Mouse (Mus musculus): ENCODE results near the gene 3110070M22Rik. TPM values are rescaled to one million over a fixed set of nuclear protein-coding genes. Genes with fewer than 3 reads are reported as not detected.
"Not testable (repeated sequence)": the region's sequence is repeated elsewhere in the genome, so short reads cannot be mapped to it uniquely, and the experiment has no call there.

The 3110070M22Rik gene
- polyA plus RNA-seq (2015; fragmentation: Nextera tagmentation; extraction: Ambion mirVana) = 0.68 and 1.1 TPM in 2 replicates

DNA sequence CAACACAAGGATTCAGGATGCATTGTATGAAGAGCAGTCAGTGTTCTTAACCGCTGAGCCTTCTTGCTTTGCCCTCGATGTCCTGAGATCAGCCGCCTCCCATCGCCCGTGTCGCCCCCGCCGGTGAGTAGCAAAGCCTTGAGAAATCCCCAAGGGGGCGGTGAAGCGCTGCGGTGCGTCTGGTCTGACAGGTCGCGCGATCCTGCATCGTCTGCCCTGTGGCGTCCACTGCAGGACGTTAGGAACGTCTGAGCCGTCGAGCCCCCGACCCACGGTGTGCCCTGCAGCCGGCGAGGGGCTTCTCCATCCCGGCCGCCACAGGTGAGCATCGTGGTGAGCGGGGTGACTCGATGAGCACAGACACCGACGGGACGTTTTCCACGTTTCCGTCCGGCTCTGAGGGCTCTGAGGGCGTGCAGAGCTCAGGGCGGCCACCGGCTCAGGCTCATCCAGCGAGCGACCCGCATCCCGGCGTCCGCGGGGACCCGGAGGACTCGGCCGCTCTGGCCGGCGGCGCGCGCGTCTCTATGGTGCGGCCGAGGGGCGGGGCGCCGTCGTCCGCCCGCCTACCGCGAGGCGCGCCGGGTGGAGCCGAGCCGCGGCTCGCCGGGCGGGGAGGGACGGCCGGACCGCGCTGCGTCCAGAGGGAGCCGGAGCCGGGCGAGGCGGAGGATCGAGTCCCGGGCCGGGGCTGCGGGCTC lies at the start of gene 3110070M22Rik, which contains the start of gene Tmem267:
3110070M22Rik (minus strand) TSS at position 504 of the 701 bp plus-strand sequence.
Tmem267 (plus strand) TSS at position 160 of the 701 bp plus-strand sequence.
- Histone ChIP-seq H3K9ac (peak within 1 kb of the TSS; percentile 34), H3K4me3 (no peak within 1 kb of the TSS), H3K27me3 (no peaks in the 10 kb centered on the region), H3K27ac (peak within 1 kb of the TSS; percentile 48), H3K36me3 (peaks cover 23% of the 10 kb centered on the region), H3K9me3 (replicated peaks) (peaks cover 18% of the 10 kb centered on the region), H3K4me2 (peak within 1 kb of the TSS; percentile 54), H3K4me1 (replicated peaks) (no peaks in the 10 kb centered on the region)
- ATAC-seq (replicated peaks; ENCODE audit: insufficient number of reproducible peaks, insufficient read depth, low FRiP score, low read depth) = no peak
- 76% methylated on average over 87 of the region's 87 CpGs for WGBS

DNA sequence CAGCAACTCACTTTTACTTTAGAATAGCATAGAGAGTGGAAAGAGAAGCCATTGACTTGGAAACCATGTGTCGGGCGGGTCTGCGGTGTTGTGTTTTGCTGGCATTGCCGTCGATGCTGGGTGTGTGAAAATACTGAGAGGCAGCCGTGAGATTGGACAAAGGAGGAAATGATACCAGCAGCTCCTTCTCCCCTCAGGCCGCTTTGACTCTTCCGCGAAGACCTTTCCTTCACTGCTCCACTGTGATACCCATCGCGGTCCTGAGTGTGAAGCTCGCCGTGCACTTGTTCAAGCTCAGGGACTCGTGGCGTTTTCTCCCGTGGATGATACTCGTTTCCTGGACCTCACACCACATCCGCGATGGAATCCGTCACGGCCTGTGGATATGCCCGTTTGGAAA lies 6.8 kb upstream of the 3110070M22Rik start:
- H3K4me3 ChIP-seq; H3K27ac ChIP-seq; H3K4me1 ChIP-seq (replicated peaks); H3K4me2 ChIP-seq; H3K9ac ChIP-seq; H3K36me3 ChIP-seq; H3K27me3 ChIP-seq: not testable (repeated sequence)
- peaks cover 21% of the 10 kb centered on the region for H3K9me3 ChIP-seq (replicated peaks)
- 92% methylated on average over 13 of the region's 22 CpGs for WGBS
- ATAC-seq (replicated peaks; ENCODE audit: insufficient number of reproducible peaks, insufficient read depth, low FRiP score, low read depth) = peak; percentile 13

DNA sequence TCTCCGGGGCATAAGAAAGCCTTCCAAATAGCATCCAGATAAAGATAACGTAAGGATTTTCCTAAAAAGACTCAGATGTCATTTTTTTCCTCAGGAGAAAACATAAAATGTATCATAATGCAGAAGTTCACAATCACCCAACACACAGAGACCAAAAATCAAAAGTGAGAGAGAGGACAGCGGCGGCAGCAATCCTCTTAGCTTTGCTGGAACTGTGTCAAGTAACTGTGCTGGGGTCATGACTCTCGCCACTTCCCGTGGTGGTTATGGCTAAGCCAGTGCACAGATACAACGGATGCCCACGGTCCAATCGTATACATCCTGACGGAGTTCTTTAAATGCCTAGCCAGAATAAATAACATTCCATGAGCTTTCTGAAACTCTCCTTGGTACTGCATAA lies 3.9 kb upstream of the 3110070M22Rik start:
- not testable (repeated sequence) for H3K9ac ChIP-seq; H3K36me3 ChIP-seq; ATAC-seq (replicated peaks; ENCODE audit: insufficient number of reproducible peaks, insufficient read depth, low FRiP score, low read depth); H3K4me3 ChIP-seq; H3K4me1 ChIP-seq (replicated peaks); H3K27me3 ChIP-seq; H3K27ac ChIP-seq; H3K4me2 ChIP-seq
- WGBS = 87% methylated on average over 10 of the region's 10 CpGs
- peaks cover 22% of the 10 kb centered on the region for H3K9me3 ChIP-seq (replicated peaks)

DNA sequence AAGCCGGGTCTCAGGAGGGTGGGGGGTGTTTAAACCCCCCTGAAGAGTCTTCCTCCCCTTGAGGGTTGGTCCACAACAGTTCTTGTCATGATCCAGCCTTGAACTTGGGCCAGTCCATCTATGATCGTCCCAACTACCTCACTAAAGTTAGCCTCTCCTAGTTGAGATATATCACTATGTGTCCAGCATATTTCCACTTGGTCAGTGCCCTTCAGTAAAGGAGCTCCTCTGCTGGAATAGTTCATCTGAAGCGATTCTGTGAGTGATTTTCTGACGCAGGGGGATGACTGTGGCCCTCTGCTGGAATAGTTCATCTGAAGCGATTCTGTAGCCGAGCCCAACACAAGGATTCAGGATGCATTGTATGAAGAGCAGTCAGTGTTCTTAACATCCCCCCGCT lies 829 bp downstream of the 3110070M22Rik start:
- ATAC-seq (replicated peaks; ENCODE audit: insufficient number of reproducible peaks, insufficient read depth, low FRiP score, low read depth) = no peak
- Histone ChIP-seq H3K9ac (no peak overlapping the region), H3K4me2 (peak overlapping the region; percentile 54), H3K4me3 (no peak overlapping the region), H3K9me3 (replicated peaks) (peaks cover 18% of the 10 kb centered on the region), H3K36me3 (peaks cover 23% of the 10 kb centered on the region), H3K27me3 (no peaks in the 10 kb centered on the region), H3K27ac (no peak overlapping the region), H3K4me1 (replicated peaks) (no peaks in the 10 kb centered on the region)
- 59% methylated on average over 7 of the region's 7 CpGs for WGBS

DNA sequence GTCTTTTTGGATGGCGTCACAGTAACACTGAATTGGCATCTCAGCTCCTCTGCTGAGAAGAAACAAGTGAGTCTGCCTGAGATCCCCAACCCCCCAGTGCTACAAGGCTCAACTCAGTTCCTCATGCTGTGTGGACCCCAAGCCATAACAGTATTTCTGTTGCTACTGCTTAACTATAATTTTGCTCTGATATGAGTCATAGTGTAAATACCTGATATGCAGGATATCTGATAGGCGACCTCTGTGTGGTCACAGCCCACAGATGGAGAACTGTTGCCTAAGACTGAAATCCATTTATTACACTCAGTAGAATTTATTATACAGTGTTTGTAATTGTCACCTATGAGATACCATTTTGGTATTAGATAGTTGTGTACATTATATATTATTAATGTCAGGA lies 10.4 kb downstream of the 3110070M22Rik start:
- Histone ChIP-seq H3K4me2 (no peak overlapping the region), H3K9ac (no peak overlapping the region), H3K27ac (no peak overlapping the region), H3K36me3 (peaks cover 59% of the 10 kb centered on the region), H3K9me3 (replicated peaks) (no peaks in the 10 kb centered on the region), H3K4me1 (replicated peaks) (no peaks in the 10 kb centered on the region), H3K27me3 (no peaks in the 10 kb centered on the region), H3K4me3 (no peak overlapping the region)
- WGBS = 82% methylated on average over 2 of the region's 2 CpGs
- ATAC-seq (replicated peaks; ENCODE audit: insufficient number of reproducible peaks, insufficient read depth, low FRiP score, low read depth) = no peak

DNA sequence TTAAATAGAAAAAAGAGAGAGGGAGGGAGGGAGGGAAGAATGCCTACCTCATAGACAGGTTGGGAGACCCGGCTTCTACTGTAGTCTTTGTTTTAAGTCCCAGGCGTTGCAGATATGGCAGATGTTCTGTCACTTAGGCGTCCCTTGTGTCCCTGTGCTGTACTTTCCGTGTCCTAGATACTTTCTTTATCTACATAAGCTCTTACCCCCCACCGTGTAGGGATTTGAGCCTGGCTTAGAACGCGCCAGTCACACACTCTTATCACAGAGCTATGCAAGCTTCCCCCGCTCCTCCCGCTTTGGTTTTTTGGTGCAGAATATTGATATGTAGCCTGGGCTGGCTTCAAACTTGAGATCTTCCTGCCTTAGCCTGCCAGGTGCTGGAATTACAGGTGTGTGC lies 11.6 kb downstream of the 3110070M22Rik start:
- no peaks in the 10 kb centered on the region for H3K9me3 ChIP-seq (replicated peaks)
- WGBS = 45% methylated on average over 9 of the region's 9 CpGs
- no peaks in the 10 kb centered on the region for H3K4me1 ChIP-seq (replicated peaks)
- H3K9ac ChIP-seq = no peak overlapping the region
- no peak overlapping the region for H3K4me2 ChIP-seq
- no peaks in the 10 kb centered on the region for H3K27me3 ChIP-seq
- H3K27ac ChIP-seq = no peak overlapping the region
- H3K36me3 ChIP-seq = peaks cover 68% of the 10 kb centered on the region
- H3K4me3 ChIP-seq = no peak overlapping the region
- ATAC-seq (replicated peaks; ENCODE audit: insufficient number of reproducible peaks, insufficient read depth, low FRiP score, low read depth) = no peak

DNA sequence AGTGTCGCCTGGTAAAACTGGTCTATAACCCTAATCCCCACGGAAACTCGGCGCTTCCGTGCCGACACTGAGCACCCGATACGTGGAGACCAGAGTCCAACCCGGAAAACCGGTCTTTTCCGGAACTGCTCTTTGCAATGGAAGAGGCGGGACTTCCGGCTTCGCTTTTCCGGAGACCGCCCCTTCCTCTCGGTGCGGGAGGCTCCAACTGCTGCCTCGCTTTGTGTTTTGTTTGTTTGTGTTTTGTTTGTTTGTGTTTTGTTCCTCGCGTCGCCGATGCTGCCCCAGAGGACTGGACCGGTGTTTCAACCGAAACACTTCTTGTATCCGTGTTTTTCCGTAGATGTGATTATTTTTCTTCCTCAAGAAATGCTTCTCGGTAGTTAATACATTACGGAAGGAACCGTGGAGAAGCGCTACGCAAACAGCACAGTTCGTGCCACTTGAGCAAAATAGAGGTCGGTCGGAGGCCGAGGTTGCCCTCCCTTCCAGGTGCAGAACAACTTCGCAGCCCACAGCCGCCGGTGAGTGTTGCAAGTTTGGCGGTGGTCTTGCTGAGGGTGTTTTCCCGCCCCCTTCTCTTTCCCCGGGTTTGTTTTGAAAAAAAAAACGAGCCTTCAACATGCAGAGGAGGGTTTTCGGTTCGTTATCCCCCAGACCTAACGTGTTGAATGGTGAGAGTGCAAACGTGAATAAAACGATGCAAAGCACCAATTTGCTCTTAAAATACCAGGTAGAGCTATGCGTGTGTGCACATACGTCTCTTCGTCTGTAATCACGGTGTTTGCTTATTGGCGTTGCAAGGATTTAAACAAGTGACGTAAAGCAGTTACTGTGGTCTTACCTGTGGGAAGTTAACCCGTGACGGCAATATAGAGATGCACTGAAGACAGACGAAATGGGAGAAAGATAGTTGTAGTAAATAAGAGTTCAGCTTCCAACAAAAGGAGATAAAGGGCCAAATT lies 25.3 kb downstream of the 3110070M22Rik start, which contains the start of gene 4833420G17Rik:
4833420G17Rik (plus strand) TSS at position 173 of the 965 bp plus-strand sequence.
- Histone ChIP-seq H3K4me2 (peak within 1 kb of the TSS; percentile 72), H3K27ac (peak within 1 kb of the TSS; percentile 75)
- 8% methylated on average over 57 of the region's 57 CpGs for WGBS

DNA sequence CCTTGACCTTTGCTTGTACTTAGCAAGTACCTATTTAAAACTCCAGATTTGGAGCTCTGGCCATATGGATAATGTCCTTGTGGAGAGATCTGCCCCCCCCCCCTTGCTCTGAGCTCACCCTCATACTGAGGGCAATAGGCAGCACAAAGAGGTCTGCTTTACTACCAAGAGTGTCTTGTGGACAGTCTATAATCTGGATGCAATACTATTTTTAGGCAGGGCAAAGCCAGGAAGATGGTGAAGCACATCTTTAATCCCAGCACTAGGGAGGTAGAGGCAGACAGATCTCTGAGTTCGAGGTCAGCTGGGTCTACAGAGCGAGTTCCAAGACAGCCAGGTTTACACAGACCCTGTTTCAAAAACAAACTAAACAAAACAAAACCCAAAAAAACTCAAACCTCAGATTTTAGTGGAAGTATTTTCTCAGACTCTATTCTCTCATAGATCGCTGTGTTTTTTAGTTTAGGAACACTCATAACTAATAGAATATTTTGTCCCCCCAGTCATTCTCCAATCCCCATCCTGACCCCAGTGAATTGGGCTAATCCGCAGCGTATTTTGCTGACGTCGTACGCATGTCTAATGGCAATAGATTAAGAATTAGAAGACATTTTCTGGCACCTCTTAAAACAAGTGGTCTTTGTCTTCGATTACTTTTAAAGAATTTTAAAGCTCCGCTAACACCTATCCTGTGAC lies 26.1 kb downstream of the 3110070M22Rik start:
- H3K9me3 ChIP-seq (replicated peaks) = no peaks in the 10 kb centered on the region
- peak overlapping the region; percentile 75 for H3K27ac ChIP-seq
- no peaks in the 10 kb centered on the region for H3K27me3 ChIP-seq
- H3K4me1 ChIP-seq (replicated peaks) = peaks cover 12% of the 10 kb centered on the region
- peak overlapping the region; percentile 61 for H3K4me2 ChIP-seq
- peak overlapping the region; percentile 74 for H3K4me3 ChIP-seq
- H3K9ac ChIP-seq = peak overlapping the region; percentile 69
- 10% methylated on average over 10 of the region's 10 CpGs for WGBS
- peaks cover 26% of the 10 kb centered on the region for H3K36me3 ChIP-seq
- ATAC-seq (replicated peaks; ENCODE audit: insufficient number of reproducible peaks, insufficient read depth, low FRiP score, low read depth) = peak; percentile 19; the same call in 1 of the 2 replicates

More for the DNA sequence above, 25.3 kb downstream of the 3110070M22Rik start, which contains the start of gene 4833420G17Rik:
- Histone ChIP-seq H3K4me3 (peak within 1 kb of the TSS; percentile 74), H3K9me3 (replicated peaks) (no peaks in the 10 kb centered on the region), H3K36me3 (peaks cover 30% of the 10 kb centered on the region), H3K9ac (peak within 1 kb of the TSS; percentile 69), H3K27me3 (no peaks in the 10 kb centered on the region), H3K4me1 (replicated peaks) (peaks cover 12% of the 10 kb centered on the region)
- peak; percentile 93 for ATAC-seq (replicated peaks; ENCODE audit: insufficient number of reproducible peaks, insufficient read depth, low FRiP score, low read depth)

DNA sequence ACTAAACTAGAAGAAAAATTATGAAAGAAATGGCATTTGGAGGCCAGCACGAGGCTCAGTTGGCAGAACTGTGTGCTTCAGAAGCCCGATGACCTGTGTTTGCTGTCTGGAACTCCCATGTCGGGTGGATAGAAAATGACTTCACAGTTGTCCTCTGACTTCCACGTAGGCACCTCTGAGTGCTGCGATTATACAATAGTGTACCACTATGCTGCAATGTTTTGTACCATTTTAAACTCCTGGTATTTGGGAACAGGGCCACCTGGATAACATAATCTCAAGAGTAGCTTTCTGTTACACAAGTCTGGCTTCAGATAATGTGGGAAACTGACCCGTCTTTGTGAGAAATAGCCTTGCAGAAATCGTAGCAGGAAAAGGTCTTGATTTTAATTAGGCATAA lies 31.8 kb downstream of the 3110070M22Rik start:
- H3K36me3 ChIP-seq = peaks cover 48% of the 10 kb centered on the region
- no peak overlapping the region for H3K4me3 ChIP-seq
- no peak for ATAC-seq (replicated peaks; ENCODE audit: insufficient number of reproducible peaks, insufficient read depth, low FRiP score, low read depth)
- 82% methylated on average over 7 of the region's 7 CpGs for WGBS
- no peak overlapping the region for H3K27ac ChIP-seq
- H3K27me3 ChIP-seq = no peaks in the 10 kb centered on the region
- H3K9me3 ChIP-seq (replicated peaks) = no peaks in the 10 kb centered on the region
- H3K4me1 ChIP-seq (replicated peaks) = no peaks in the 10 kb centered on the region
- H3K9ac ChIP-seq = no peak overlapping the region
- H3K4me2 ChIP-seq = no peak overlapping the region

DNA sequence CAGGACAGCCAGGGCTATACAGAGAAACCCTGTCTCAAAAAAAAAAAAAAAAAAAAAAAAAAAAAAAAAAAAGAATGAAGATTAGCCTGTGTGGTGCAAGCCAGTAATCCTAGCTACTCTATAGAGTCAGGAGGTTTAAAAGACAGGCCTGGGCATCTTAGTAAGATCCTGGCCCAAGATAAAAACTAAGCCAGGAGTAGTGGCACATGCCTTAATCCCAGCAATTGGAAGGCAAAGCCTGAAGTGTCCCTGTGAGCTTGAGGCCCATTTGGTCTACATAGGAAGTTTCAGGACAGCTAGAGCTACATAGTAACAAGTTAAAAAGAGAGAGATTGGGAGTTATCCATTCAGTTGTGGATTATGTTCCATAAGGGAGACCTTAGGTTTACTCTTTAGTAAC lies 33.1 kb downstream of the 3110070M22Rik start:
- H3K9me3 ChIP-seq (replicated peaks) = no peaks in the 10 kb centered on the region
- H3K9ac ChIP-seq = no peak overlapping the region
- no peak overlapping the region for H3K4me3 ChIP-seq
- H3K4me2 ChIP-seq = no peak overlapping the region
- no peaks in the 10 kb centered on the region for H3K27me3 ChIP-seq
- no peak for ATAC-seq (replicated peaks; ENCODE audit: insufficient number of reproducible peaks, insufficient read depth, low FRiP score, low read depth)
- no peaks in the 10 kb centered on the region for H3K4me1 ChIP-seq (replicated peaks)
- no peak overlapping the region for H3K27ac ChIP-seq
- H3K36me3 ChIP-seq = peaks cover 61% of the 10 kb centered on the region

DNA sequence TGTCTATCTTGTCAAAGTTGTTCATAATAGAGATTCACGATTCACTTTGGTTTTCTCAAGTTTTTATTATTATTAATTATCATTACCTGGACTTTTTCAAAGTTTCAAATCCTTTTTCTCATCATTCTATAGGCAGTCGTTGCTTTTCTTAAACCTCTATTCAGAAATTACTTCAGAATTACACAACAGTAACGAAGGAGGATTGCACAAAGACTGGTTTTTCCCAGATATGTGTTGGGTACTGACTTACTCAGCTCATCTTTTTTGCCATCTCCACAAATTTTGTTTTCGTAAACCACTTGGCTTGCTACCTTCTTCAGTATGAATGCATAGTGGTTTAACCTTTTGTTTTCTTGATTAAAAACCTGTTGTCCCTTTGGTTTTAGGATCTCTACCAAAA lies 34.6 kb downstream of the 3110070M22Rik start:
- Histone ChIP-seq H3K4me2 (no peak overlapping the region), H3K27ac (no peak overlapping the region), H3K4me1 (replicated peaks) (no peaks in the 10 kb centered on the region), H3K27me3 (no peaks in the 10 kb centered on the region), H3K4me3 (no peak overlapping the region), H3K36me3 (peaks cover 60% of the 10 kb centered on the region), H3K9me3 (replicated peaks) (no peaks in the 10 kb centered on the region), H3K9ac (no peak overlapping the region)
- 95% methylated on average over 4 of the region's 4 CpGs for WGBS
- ATAC-seq (replicated peaks; ENCODE audit: insufficient number of reproducible peaks, insufficient read depth, low FRiP score, low read depth) = no peak

Data from heart, embryonic 15.5 days (tissue).